Mouse (Mus musculus) megakaryocyte-erythroid progenitor cell, adult 5-6 weeks (primary cell): ENCODE results near the gene Mief1. TPM values are rescaled to one million over a fixed set of nuclear protein-coding genes. Genes with fewer than 3 reads are reported as not detected.

Experiments
- ATAC-seq: replicated peaks from 2 replicates; pipeline ENCODE4 v1.8.0; 2016; ENCODE audit warnings: mild to moderate bottlenecking, inconsistent platforms; ENCODE audit not compliant: severe bottlenecking, poor library complexity, low FRiP score, low TSS enrichment
- total RNA-seq, 2 experiments: library from RNA; stranded (forward) in 1 of 2; stranded (reverse) in 1 of 2; fragments of 200-1000, 215-1000 nt in 1 of 2; fragments of >200 nt in 1 of 2; fragmentation: Nextera tagmentation in 1 of 2; gene quantifications; 2 replicates each; pipeline ENCODE4 v1.2.3; 2014 to 2017

Gene Mief1
- total RNA-seq, 2 experiments from 2014 or later = 25.8 to 29.0 TPM

DNA sequence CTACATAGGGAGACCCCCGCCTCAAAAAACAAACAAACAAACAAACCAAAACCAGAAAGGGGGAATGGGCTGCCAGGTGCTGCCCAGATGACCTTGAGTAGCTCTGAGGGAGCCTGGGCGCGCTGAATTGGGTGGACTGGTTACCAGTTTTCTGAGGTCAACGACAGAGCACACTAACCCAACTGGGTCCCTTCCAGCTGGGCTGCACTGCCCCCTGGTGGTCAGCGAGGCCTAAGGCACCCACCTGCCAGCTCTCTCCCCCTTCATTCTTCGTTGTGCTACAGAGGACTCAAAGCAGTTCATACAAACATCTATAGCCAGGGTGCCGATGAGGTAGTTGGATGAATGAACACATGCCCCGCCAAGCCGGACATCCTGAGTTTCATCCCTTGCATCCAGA lies 8.6 kb upstream of the Mief1 start:
- ATAC-seq = peak; percentile 81

- 0 out of 2 replicates have a peak, but pooled peaks have one; percentile 59 for ATAC-seq
These were observed 8.0 kb upstream of the Mief1 start for GRCm38 (mm10) chr15:80225796-80226195.

DNA sequence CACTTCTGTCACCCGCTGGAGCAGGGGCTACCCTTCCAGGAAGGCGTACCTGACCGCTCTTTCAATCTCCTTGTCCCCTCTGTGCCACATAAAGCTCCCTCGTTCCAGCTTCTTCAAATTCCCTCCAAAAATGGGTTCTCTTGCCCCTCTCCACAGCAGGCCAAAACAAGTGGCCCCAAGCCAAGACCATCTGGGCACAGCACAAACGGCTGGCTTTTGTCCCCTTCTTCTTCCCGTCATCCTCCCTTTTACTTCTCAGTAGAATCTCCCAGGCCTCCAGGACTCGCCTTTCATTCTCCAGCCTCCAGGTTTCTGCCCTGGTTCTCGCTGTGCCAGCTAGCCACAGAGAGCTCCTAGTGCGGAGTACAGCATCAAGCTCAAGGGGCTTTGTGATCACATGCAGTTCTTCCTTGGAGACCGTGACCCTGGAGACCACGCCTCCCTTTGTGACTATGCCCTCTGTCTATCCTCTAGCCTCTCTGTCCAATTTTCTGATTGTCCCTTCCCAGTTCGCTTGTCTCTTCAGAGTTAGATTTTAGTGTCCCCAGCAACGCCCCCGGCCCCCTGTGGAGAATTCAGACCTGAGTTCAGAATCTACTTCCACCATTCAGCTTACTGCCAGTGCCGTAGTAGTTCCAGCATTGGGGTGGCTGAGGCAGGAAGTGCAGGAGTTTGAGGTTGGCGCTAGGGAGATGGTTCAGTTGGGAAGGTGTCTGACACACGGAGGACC lies 5.6 kb upstream of the Mief1 start:
- ATAC-seq = no peak

DNA sequence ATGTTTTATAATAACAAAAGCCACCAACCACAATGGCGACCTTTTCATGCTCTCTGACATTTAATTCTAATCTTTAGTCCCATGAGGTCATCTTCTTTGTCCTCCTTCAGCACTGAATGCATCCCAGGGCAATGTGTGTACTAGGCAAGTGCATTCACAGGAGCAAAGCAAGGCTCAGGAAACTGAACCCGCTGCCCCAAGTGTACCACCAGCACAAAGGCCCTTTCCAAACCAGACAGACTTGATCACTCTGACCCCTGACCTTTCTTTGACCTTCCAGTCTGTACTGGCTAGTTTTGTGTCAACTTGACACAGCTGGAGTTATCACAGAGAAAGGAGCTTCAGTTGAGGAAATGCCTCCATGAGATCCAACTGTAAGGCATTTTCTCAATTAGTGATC lies 1.5 kb upstream of the Mief1 start:
- ATAC-seq = no peak

DNA sequence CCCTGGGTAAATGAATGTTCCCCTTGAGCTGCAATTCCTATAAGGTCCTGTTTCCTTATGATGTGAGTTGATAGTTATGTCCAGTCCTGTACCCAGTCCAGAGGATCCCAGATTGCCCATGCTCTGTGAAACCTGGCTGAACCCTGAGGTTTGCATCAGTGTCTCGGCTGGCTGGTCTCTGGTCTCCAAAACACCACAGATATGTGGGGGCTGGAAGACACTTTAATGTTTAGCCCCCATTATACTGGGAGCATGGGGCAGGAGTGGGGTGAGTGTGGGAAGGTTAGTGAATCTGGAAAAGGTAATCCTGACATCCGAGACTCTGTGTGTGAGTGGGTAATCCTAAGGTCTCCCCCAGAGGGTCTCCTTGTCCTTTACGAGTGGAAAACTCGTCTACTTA lies 765 bp upstream of the Mief1 start:
- ATAC-seq = no peak

GRCm38 (mm10) chr15:80235535-80235934 lies 1.7 kb downstream of the Mief1 start, which contains the start of gene AC140267.1:
Gene AC140267.1, plus strand, starts transcription at chr15:80235835.
- no peak for ATAC-seq

DNA sequence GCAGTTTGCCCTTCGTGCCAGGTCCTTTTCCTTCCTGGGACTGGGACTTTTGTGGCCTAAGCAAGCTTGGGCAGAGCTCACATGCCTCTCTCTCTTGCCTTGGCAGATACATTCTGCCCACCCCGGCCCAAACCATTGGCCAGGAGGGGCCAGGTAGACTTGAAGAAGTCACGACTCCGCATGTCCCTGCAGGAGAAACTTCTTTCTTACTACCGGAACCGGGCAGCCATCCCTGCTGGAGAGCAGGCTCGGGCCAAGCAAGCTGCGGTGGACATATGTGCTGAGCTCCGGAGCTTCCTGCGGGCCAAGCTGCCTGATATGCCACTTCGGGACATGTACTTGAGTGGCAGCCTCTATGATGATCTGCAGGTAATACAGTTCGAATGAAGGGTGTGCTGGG lies 14.3 kb downstream of the Mief1 start:
- no peak for ATAC-seq

DNA sequence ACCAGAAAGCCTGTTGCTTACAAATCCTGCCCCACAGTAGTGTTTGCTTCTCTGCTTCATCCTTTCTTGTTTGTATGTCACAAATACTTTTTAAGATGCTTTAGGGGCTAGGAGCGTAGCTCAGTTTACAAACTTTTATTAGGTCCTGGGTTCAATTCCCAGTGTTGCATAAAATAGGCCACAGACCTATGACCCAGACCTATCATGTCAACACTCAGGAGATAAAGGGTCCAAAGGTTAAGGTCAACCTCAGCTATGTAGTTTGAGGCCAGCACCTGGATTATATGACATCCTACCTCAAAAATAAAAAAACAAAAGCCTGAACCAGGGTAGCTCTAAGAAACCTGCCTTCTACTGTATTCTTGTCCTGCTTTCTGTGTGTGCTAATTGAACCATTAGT lies 14.8 kb downstream of the Mief1 start:
- no peak for ATAC-seq

GRCm38 (mm10) chr15:80249672-80250071 lies 15.9 kb downstream of the Mief1 start:
- no peak for ATAC-seq

GRCm38 (mm10) chr15:80250586-80250985 lies 16.8 kb downstream of the Mief1 start:
- peak; percentile 37 for ATAC-seq

DNA sequence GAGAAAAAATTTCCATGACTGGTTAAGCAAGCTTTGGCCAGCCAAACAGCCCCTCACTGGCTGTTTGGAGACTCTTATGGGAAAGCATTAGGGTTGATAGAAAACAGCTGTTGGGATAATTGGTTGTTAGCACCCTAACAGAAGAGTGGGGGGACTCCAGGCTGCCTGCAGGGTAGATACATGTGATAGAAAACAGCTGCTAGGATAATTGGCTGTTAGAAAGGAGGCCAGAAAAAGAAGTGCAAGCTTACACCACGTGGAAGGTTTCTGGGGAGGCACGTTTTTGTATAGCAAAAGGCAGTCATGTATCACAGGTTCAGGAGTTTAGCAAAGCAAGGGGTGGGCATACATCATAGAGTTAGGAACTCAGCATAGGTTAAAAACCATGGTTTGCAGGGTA lies 19.7 kb downstream of the Mief1 start:
- no peak for ATAC-seq

DNA sequence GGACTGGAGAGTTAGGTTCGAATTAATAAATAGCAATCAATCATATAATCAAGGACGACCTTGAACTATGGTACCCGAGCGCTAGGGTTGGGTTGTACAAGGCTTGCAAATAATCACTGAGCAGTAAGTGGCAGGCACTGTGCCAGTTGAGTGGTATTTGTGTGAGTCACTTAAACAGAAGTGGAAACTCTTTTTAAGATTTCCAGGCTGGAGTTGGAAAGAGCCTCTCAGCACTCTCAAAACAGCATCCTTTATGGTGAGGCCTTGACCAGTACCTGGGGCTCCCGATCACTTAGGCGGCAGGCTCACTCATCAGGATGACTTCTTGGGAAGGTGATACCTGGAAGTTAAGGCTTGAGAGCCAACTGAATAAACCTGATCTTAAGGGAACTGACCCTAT lies 20.4 kb downstream of the Mief1 start:
- no peak for ATAC-seq

DNA sequence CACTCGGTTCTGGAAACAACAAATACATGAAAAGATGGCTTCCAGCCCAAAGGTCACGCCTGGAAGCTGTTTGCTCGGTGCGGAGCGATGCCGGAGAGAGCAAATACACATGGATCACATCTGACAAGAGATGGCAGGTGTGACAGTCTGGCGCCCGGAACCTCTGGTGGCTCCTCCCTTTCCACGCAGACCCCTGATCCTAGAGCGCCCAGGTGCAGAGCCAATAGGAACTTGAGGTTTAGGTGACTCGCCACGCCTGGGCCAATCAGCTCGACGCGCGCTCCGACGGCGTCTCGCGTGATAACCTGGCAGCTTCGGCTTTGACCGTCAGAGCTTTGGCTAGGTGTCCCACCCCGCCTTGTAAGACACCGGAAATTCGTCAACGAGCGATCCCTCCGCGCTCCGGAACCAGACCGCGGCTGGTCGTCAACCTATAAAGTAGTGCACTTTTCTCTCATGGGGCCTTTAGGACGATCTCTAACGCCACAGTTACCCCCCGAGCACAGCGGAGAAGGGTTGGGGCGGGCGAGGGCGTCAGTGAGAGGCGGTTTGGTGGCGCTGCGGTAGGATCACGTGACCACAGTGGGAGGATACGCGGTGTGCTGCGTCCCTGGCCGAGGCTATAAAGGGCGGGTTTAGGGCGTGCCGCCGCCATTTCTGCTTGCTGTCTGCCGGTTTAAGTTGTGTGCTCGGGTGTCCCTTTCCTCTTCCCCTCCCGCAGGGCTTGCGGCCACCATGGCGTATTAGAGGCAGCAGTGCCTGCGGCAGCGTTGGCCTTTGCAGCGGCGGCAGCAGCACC lies 21.2 kb downstream of the Mief1 start, which contains the start of gene Atf4:
Gene Atf4 (plus strand): TSS at position 338 of the 799 bp plus-strand sequence.
- ATAC-seq = peak; percentile 83

GRCm38 (mm10) chr15:80255646-80256121 lies 21.9 kb downstream of the Mief1 start:
- no peak for ATAC-seq

GRCm38 (mm10) chr15:80256242-80256641 lies 22.4 kb downstream of the Mief1 start:
- no peak for ATAC-seq

GRCm38 (mm10) chr15:80256656-80257601 lies 23.1 kb downstream of the Mief1 start:
- no peak for ATAC-seq

DNA sequence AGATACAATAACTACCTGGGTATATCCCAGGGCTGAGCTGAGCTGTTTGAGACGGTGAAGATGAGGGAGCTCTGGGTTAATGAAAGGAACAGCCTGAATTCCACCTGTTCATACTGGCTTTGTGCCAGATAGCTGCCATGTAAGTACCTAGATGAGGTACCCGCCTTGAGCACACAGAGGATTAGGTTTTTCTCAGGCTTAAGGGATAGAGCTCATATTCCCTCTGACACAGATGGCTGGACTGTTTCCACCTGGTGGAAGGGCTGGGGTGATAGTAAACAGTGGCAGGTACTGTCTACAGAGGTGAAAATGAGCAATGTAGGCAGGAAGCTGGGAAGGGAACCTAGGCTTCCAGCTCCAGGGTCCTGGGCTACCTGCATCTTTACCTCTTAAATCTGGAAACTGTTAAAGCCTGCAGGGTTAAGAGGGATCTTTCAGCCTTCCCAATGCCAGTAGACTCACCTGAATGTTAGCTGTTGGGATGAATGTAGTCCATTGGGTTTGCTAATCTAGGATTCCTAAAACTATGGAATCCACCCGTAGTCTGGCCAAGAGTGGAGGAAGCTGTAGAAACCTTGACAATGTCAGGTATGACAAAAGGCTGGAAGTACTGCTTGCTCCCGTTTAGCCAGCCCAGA lies 23.9 kb downstream of the Mief1 start:
- ATAC-seq = no peak

DNA sequence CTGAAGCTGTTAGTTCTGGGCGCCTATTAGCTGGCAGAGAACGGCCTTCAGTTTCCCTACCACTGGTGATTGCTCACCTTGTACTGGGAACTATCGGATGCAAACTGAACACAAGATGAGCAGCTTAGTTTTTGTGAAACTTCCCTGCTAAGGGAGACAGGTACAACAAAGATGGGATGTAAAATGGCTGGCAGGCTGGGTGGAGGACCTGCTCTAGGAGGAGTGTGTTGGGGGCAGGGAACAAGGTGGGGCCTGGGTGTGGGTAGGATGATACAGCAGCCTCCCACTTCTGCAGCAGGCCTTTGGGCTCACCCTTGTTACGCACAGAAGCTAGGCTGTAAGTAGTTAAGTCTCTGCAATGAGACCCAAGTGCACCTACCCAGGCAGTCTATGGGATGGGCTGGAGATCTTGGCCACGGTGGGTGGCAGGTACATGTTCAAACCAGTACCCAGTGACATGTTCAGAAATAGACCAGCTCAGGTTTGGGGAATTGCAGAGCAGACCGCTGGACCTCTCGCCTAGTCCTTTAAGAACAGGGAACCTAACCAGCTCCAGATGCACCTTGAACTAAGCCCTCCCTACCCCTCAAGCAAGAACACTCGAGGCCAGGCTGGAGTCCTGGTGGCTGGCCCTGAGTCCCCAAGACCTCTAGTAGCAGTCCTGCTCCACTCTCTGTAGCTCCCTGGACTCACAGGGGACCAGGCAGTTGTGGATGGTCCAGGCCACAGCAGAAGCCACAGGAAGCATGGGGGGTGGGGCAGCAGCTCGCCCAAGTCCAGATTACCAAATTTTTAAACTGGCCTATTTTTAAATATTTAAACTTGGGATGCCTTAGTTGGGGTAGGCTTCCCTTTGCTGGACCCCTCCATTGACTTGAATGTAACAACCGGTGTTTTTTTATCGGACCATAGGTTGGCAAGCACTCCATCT lies 24.7 kb downstream of the Mief1 start:
- 0 out of 2 replicates have a peak, but pooled peaks have one; percentile 15 for ATAC-seq
